Mouse (Mus musculus): ENCODE measurements at regions not wholly inside any gene's neighbourhood (a gene's known extent, or its start where the extent isn't known, plus 50 kb on each side); places are given as distances from the start of the nearest gene placed in this dataset.
"Not testable (repeated sequence)": the region's sequence is repeated elsewhere in the genome, so short reads cannot be mapped to it uniquely, and the experiment has no call there.

DNA sequence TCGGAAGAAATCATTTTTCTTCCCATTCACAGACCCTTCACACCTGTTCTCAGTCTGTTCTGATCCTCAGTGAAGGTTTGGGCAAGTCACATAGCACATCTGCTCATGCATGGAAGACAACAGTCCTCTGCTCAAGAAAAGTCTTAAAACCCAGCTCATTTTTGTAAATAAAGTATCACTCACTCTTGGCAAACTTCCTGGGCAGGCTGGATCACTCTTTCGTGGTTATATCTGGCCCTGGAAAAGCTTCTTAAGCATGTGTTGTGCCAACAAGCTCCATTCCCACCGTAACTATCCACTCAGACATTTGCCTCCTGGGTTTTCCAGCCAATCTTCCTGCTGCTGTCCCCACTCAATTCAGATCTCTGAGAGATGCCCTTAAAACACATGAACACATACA lies 103.2 kb upstream of the Cep85l start:
- no peak for DNase-seq

DNA sequence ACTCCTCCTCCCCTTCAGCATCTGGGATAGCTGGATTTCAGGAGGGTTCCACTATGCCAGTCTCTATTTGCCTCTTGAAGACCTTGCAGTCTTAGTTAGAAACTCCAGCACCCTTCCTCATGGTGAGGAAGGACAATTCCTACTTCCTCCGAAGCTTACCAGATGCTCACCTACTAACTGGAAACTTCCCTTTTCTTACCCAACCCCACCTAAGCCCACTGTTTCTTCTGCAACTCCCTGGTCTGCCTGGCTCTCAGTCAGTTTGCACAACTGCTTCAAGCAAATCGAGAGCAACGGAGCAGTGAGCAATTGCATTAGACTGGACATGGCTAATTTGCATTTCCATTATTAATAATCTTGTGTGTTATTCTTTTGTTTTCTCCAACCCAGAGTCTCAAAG lies 90.5 kb upstream of the Cep85l start:
- DNase-seq, result no peak

DNA sequence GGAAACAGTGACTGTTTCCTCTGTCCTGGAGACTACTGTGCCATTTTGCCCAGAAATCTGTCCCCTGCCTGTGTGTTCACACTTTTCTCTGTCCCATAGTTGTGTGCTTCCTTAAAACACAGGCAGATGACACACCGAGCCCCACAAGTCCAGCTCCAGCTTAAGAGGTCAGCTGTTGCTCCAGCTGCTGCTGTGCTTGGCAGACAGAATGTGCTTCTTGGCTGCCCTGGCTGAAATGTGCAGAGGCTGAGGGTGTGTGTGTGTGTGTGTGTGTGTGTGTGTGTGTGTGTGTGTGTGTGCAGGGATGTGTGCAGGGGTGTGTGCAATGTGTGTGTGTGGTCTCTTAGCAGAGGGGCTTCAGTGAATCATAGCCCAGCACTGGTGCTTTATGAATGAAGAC lies 89.9 kb upstream of the Cep85l start:
- DNase-seq, result peak; percentile 32

DNA sequence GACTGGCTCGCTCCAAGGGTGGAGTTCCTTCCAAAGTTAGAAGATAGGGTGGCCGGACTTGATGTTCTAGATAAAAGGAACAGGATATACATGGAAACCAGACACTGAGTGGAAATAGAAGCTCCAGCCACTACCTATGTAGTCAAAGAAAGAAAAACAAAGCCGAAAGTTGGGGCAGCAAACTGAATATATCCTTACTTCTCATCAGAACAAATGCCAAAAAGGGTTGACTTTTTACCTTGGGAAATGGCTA lies 88.5 kb upstream of the Cep85l start:
- no peak for DNase-seq

DNA sequence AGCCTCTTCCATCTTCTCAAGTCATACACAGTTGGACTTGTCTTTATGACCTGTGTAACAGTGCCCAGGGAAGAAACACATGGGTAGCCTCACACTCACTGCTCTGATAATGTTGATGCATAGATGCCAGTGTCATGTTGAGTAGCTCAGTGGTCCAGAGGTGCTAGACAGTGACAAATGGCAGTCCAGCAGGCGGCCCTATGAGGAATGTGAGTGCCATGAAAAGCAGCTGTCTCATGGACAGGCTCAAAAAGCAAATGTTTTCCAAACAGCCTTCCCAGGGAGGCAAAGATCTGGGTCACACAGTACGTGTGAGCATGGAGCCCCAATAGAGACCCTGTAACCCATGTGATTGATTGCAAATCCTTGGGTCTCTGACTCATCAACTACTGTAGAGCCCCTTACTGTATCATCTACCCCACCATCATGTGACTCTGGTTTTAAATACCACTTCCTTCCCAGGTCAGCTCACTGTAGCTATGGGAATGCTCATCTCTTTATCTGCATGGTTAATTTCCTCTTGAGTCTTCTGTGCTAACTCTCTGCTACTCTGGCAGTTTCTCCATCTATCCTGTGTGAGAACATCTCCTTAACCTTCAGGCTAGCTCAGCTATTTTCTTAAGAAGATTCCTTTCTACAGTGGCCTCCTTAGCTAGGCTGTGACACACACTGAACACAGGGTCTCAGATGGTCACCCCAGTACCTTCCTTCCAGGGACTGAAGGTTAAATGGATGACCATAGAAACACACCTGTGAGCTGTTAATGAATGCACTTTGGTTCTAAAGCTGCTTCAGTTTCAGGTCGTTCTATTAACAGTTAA lies 87.9 kb upstream of the Cep85l start:
- no peak for DNase-seq

DNA sequence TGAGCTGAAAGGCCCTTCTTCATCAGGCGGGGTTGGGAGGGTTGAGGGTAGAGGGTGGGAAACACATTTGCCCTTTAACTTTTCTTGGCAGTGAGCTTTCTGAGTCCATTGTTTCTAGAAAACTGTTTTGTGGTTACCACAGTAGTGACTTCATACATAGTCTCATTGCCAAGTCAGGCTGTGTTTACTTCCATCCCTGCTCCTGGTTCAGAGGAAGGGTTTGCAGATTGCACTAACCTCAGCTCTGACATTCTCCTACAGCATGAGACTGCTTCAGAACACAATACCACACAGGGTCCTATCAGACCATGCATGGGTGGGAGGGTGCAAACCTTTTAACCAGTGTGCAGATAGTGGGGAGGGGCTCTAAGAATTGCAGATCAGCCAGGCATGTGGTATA lies 87.1 kb upstream of the Cep85l start:
- peak; percentile 49 for DNase-seq

DNA sequence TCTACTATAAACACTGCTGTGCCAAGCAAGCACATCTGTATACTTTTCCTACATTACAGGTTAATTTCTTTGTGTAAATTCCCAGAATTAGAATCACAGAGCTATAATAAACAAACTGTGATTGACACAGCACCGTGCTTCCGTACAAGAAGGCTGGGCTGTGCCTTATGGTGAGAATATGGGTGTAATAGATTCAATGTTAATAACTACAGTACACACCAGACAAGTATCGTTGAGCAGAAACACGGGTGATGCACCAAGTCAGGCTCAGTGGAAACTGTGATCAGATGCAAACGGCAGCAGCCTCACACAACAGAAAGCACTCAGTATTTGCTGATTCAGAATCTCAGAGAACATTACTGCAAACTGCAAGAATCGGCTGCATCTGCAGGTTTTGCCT lies 86.5 kb upstream of the Cep85l start:
- DNase-seq, result no peak

DNA sequence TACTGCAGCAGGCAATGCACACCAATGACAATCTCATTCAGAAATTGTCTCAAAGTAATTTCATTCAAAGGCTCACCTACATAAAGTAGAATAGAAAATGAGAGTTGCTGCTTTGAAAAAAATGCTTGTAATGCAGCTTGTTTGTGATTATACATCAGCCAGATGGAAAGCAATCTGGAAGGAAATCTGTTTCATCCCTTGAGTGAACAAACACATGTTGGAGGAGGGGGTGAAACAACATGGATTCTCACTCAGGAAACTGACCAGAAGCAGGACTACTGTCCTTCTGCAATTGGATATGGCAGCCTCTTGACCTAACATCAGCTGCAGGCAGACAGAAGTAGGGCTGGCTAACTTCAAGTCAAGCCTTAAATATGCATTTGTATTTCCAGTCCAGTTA lies 84.8 kb upstream of the Cep85l start:
- DNase-seq, result no peak

DNA sequence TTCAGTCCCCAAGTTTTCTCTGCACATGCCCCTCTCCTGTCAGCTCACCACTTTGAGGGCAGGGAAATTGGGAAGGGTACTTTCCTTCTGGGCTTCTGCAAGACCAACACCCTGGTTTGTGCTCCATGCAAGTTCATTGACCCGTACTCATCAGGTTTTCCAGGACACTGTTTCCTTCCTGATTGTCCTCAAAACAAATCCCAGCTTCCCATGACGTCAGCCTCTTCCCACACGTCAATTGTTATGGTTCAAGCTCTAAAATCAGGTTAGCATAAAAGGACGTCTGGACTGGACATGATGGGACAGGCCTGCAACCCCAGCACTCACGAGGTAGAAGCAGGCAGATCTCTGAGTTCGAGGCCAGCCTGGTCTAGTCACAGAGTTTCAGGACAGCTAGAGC lies 84.3 kb upstream of the Cep85l start:
- peak; percentile 45 for DNase-seq

DNA sequence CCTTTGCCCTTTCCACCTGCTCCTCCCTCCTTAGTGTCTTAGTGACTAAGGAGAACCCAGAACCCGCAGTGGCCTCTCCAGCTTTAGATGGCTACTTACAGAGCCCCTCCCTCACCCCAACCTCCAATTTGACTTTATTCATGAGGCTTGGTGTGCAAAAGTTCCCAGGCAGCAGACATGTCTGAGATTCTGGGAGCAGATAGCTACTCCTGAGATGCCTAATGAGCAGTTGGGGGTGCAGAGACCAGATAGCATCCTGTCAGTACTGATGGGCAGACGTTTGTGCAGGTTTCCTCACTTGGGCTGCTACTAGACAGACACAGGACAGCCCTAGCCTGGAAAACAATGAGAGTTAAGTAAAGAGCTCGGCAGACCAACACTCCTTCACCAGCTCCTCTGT lies 83.7 kb upstream of the Cep85l start:
- no peak for DNase-seq

DNA sequence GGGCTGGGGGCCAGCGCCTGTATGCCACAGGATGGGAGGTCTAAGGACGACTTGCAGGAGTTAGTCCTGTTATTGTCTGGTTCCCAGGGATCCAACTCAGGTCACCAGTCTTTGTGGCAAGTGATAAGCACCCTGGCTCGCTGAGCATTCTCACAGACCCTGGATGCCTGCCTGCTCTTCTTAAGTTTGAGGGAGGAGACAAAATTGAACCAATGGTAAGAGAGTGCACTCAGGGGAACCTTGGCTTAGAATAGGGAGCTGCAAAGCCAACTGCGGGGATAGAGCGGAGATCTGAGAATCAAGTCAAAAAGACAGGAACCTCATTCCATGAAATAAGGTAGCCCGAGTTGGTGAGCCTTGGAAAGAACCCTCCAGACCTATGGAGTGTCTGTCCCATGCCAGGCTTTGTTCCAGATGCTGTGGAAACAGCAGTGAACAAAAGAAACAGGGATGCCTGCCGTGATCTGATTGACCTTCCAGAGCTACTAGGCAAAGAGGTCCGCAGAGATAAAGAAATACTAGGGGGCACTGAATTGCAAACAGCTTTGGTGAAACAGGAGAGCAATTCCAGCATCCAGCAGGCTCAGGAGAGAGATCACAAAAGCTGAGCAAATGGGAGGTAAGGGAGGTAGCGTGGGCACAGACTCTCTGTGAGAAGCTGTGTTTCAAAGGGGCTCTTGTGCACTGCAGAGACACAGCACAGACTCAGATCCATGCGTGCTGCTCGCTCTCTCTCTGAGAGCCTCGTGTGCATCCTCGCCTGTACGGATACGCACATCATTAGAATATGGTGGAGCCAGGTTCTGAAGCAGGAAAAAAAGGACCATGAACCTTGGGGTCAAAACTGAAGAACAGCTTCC lies 82.9 kb upstream of the Cep85l start:
- no peak for DNase-seq

DNA sequence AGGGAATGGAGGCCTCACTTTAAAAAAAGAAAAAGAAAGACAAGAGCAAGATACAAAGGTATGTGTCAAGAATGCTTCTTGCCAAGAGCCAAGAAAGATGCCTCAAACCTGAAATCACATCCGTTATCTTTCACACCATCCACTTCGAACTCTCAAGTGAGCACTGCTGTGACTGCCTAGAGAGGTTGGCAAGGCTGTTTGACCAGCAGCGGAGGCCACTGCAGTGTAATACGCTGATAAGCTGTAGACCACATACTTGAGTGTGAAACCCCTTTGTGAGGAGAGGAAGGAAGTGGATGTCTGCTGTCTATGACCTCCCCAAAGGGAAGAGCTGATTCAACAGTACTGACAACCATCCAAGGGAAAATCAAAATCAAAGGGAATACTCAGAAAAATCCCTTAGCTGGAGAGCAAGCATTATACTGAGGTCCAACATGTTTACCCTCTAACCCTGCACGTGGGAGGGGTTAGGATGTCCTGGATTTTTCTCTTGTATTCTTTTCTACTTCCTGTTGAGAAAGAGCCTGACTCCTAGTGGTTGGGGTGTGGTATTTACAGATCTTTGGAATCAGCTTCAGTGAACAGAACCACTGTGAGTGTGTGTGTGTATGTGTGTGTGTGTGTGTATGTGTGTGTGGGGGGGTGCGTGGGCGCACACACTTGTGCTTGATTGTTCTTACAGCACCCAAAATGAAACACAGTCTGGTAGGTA lies 81.5 kb upstream of the Cep85l start:
- DNase-seq, result no peak

DNA sequence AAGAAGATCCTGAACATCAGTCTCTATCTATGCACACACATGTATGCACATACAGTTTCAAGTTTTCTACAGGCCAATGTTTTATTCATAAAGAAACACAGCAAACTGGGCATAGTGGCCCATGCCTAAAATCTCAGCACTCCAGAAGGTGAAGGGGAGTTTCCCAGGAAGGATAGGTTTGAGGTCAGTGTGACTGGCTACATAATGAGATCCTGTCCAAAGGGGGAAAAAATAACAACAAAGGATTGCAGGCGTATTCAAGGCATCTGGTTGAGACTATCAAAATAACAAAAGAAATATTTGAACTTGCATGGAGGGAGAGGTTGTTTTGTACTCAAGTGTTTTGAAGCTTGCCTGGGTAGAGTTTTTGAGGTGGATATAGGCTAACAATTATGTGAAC lies 80.0 kb upstream of the Cep85l start:
- DNase-seq, result not testable (repeated sequence)

DNA sequence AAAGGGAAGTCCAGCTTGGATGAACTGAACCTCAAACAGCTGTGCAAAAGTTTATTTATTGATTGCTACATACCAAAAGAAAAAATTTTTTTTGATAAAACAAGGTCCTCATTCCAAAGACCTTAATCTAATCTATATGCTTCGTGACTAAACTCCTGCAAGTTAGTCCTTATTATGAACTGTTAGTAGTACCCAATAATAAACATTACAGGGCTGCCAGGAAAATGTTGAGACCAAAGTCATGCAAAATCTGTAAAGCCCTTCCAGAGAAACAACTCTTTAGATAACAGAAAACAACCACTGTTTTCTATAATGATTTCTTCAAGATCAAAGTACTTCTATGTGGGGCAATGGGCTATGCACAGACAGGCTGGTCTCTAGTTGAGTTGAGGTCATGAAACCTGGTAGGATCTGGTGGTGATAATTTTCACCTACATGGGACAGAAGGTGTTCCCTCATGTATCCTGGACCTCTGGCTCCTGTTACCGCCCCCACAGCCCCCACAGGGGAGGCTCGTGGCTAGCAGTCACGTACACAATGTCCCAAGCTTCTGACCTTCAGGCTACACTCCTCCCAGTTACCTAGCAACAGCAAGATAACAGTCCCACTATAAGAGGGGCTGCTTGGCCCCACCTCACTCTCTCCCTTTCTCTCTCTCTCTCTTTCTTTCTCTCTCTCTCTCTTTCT lies 76.4 kb upstream of the Cep85l start:
- DNase-seq, result no peak

DNA sequence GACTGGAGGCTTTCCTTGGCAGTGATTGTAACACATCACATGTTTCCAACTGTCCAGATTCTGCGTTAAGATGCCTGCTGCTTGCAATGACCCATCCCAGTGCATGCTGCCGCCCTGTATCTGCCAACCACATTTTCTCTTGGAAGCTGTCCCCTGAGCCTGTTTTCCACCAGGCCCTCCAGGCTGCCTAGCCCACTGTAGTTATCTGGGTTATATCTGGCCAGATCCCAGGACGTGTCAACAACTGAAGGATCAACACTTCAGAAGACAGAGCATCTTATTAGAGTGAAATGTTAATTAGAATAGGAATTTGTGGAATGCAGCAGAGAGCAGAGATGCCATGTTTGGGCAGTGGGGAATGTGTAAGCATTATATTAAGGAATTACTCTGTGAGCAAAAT lies 65.0 kb upstream of the Cep85l start:
- DNase-seq, result no peak

DNA sequence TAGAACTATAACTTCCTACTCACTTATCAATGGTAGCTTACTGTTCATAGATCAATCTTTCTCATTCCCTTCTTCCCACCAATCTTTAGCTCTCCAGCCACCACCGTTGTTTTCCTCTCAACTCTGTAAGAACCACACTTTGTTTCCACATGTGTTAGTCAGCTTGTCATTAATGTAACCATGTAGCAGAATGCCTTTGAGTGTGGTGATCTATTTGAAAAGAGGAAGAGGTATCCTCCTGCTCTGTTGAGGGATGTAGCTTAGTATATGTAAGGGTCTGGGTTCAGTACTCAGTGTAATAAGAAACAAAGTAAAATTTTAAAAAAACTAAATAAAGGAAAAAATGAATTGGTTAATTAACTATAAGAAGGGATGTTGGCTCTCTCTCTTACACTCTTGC lies 63.7 kb upstream of the Cep85l start:
- no peak for DNase-seq

DNA sequence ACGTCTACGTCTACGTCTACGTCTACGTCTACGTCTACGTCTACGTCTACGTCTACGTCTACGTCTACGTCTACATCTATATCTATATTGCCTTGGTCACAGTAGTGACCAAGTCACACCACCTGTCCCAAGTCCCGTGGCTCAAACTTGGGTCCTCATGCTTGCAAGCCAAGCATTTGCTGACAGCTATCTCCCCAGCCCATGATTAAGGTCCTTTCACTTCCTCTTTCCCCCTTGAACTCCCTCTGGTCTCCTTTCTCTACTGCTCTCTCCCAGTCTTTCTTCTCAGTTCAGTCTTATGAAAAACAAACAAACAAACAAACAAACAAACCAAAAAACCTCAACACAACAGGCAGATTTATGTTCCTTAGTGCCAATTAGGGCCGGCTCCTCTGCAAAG lies 63.2 kb upstream of the Cep85l start:
- DNase-seq, result no peak

DNA sequence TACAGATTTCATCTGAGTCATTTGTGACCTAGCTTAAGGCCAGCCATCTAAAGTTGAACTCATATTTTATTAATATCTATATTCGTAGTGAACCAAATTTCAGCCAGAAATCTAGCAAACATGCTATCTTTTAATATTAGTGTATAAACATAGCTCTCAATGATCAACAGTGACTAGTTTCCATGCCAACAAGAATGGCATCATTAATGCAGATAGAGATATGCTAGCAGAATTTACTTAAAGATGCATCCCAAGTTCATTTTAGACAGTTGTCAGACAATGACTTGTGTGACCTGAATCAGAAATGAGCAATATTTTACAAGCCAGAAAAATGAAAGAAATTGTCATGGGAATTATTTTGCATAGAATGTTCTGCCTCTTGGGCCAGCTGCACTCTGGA lies 60.5 kb upstream of the Cep85l start:
- no peak for DNase-seq

DNA sequence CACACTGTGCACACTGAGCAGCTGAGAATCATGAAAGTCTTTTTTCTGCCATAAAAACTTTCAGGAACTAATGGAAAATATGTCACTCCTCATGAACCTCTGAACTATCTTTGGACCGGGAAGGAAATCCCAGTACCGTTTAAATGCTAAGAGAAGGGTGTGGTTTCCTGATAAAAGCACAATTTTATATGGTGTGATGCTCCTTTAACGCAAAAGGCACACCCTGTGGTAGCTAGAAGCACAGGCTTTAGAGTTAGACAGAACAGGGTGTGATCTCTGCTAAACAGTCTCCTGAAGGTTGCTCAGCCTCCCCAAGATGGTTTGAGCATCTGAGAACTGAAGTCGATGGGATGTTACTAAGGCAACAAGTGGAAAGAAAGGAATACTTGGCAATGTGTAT lies 58.6 kb upstream of the Cep85l start:
- DNase-seq, result peak; percentile 34

DNA sequence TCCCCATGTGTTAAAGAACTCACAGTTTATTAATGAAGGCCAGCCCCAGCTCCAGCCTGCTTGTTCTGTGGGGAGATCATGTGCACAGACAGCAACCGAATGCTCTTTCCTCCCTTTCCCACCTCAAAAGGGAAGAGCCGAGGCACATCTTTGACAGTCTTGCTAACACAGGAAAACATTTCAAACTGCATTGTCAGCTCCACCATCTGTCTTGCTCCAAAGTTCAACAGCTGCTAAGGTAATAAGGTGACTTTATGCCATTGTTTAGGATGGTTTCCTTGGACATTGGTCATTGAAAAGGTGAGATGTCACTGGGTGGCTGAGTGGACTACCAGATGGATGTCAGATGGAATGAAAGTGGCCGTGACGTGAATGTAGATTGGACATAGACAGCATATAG lies 58.0 kb upstream of the Cep85l start:
- peak; percentile 24 for DNase-seq

DNA sequence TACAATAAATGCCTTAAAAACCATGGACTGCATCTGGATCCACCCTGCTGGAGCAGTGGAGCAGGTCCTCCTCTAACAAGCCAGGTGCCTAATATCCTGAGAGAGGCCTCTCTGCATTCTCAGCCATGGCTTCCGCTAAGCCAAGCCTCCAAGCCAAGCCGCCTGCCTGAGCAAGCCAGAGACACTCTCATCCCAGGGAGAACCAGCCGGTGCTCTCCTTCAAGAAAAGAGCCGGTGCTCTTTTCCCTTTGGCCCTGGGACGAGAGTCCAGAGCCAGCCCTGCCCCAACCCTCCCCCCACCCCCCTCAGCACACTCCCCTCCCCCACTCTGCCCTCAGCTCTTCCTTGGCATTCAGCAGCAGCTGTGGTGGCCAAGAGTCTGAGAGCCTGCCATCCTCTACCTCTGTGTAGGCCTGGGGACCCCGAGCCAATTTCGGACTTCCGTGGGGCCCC lies 56.3 kb upstream of the Cep85l start:
- no peak for DNase-seq

DNA sequence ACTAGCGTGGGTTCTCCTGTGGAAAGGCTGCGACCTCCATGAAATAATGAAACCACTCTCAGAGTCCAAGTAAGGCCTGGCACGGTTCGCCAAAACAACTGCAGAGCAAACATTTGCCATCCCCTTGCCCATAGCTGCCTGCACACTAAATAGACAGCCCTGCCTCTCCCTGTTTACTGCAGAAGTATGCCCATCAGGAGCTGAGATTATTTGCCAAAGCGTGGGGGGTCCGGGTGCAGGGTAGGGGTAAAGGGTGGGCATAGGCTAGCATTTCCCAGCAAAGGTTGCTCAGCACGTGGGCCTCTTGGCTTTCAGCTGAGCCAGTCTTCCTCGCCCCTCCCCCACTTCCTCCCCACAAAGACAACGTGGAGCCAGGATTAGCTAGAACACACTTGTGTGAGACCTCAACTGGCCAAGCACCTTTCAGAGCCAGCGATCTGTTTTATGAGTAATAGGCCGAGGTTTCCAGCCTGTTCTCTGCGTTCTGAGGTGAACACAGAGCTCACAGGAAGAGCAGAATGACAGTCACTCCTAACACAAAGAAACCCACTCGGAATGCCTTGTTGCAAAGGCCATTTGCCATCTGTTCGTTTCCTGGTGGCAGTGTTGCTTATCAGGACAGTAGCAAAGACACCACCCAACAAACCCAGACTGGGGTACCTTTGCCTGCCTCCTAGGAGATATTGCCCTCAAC lies 55.6 kb upstream of the Cep85l start:
- peak; percentile 85 for DNase-seq
